Mouse (Mus musculus): Measurements from ENCODE around the gene Hyal2.

- no peak for TF ChIP-seq CTCF (IDR thresholded peaks at IDR 0.05; ENCODE audit: borderline replicate concordance, control insufficient read depth, extremely low read depth, insufficient read depth, low read length, poor library complexity)
- no peak for TF ChIP-seq POLR2A (IDR thresholded peaks at IDR 0.05; ENCODE audit: control insufficient read depth, extremely low read depth, insufficient read depth, low read length, poor library complexity)
Measured at GRCm38 (mm10) chr9:107570845-107571244, 3.1 kb downstream of the Hyal2 start.

All from thymus, adult 2 months (tissue).